Mouse (Mus musculus): ENCODE data around the gene Tmem43. TPM values are rescaled to one million over a fixed set of nuclear protein-coding genes. Genes with fewer than 3 reads are reported as not detected.

Gene Tmem43
- polyA plus RNA-seq, 1 experiment from 2014 or later: 72.0 TPM

- Histone ChIP-seq H3K9me3 (ENCODE audit: control insufficient read depth, low read length) (no peaks in the 10 kb centered on the region), H3K4me3 (ENCODE audit: low read depth, low read length) (no peak overlapping the region), H3K27ac (replicated peaks) (no peak overlapping the region), H3K36me3 (ENCODE audit: control insufficient read depth, insufficient read depth, low read length) (0 out of 2 replicates have a peak, but pooled peaks cover 4% of the 10 kb centered on the region), H3K4me1 (replicated peaks; ENCODE audit: control insufficient read depth, insufficient read depth) (peaks cover 4% of the 10 kb centered on the region; the same call in 1 of the 2 replicates), H3K9ac (ENCODE audit: low read length) (no peak overlapping the region), H3K27me3 (ENCODE audit: control insufficient read depth, insufficient read depth, low read length) (no peaks in the 10 kb centered on the region), H3K4me2 (replicated peaks; ENCODE audit: low read depth) (no peak overlapping the region)
- ATAC-seq (ENCODE audit: low FRiP score, low TSS enrichment): no peak
- no peak for DNase-seq (ENCODE audit: low spot score)
- TF ChIP-seq EP300 (optimal IDR thresholded peaks at IDR 0.05) (no peak), CTCF (IDR thresholded peaks at IDR 0.05; ENCODE audit: low read depth) (no peak)
Measured at GRCm38 (mm10) chr6:91514135-91514534, 40.6 kb downstream of the Tmem43 start.

- WGBS: 23% methylated on average over 10 of the region's 10 CpGs
- Histone ChIP-seq H3K4me1 (replicated peaks; ENCODE audit: control insufficient read depth, insufficient read depth) (peaks cover 4% of the 10 kb centered on the region; the same call in 1 of the 2 replicates), H3K27ac (replicated peaks) (0 out of 2 replicates have a peak overlapping the region, but pooled peaks have one; percentile 71), H3K9ac (ENCODE audit: low read length) (peak overlapping the region; percentile 75), H3K36me3 (ENCODE audit: control insufficient read depth, insufficient read depth, low read length) (0 out of 2 replicates have a peak, but pooled peaks cover 6% of the 10 kb centered on the region), H3K9me3 (ENCODE audit: control insufficient read depth, low read length) (no peaks in the 10 kb centered on the region), H3K27me3 (ENCODE audit: control insufficient read depth, insufficient read depth, low read length) (no peaks in the 10 kb centered on the region), H3K4me2 (replicated peaks; ENCODE audit: low read depth) (peak overlapping the region; percentile 92), H3K4me3 (ENCODE audit: low read depth, low read length) (peak overlapping the region; percentile 85)
- no peak for ATAC-seq (ENCODE audit: low FRiP score, low TSS enrichment)
- DNase-seq (ENCODE audit: low spot score): no peak
- TF ChIP-seq CTCF (IDR thresholded peaks at IDR 0.05; ENCODE audit: low read depth) (no peak), EP300 (optimal IDR thresholded peaks at IDR 0.05) (no peak)
Measured at GRCm38 (mm10) chr6:91514737-91515362, 41.3 kb downstream of the Tmem43 start.

- peak; percentile 99 for ATAC-seq (ENCODE audit: low FRiP score, low TSS enrichment)
- Histone ChIP-seq H3K4me3 (ENCODE audit: low read depth, low read length) (peak within 1 kb of the TSS; percentile 85), H3K4me1 (replicated peaks; ENCODE audit: control insufficient read depth, insufficient read depth) (peaks cover 4% of the 10 kb centered on the region; the same call in 1 of the 2 replicates), H3K27ac (replicated peaks) (peak within 1 kb of the TSS; percentile 71), H3K36me3 (ENCODE audit: control insufficient read depth, insufficient read depth, low read length) (0 out of 2 replicates have a peak, but pooled peaks cover 7% of the 10 kb centered on the region), H3K9me3 (ENCODE audit: control insufficient read depth, low read length) (no peaks in the 10 kb centered on the region), H3K9ac (ENCODE audit: low read length) (peak within 1 kb of the TSS; percentile 89), H3K27me3 (ENCODE audit: control insufficient read depth, insufficient read depth, low read length) (no peaks in the 10 kb centered on the region), H3K4me2 (replicated peaks; ENCODE audit: low read depth) (peak within 1 kb of the TSS; percentile 92)
- under 1% methylated on average over 78 of the region's 80 CpGs for WGBS
- DNase-seq (ENCODE audit: low spot score): peak; percentile 98
- peak; percentile 97 for TF ChIP-seq EP300 (optimal IDR thresholded peaks at IDR 0.05)
- peak; percentile 18; the same call in 1 of the 2 replicates for TF ChIP-seq CTCF (IDR thresholded peaks at IDR 0.05; ENCODE audit: low read depth)
Measured at GRCm38 (mm10) chr6:91515545-91516449, 42.3 kb downstream of the Tmem43 start, which contains the start of the genes Xpc and Lsm3. Gene Xpc, minus strand, starts transcription at chr6:91515888. Gene Lsm3, plus strand, starts transcription at chr6:91515928.

GRCm38 (mm10) chr6:91518454-91519020, 45.0 kb downstream of the Tmem43 start:
- WGBS: 90% methylated on average over 7 of the region's 7 CpGs
- H3K27me3 ChIP-seq (ENCODE audit: control insufficient read depth, insufficient read depth, low read length): no peaks in the 10 kb centered on the region
- H3K36me3 ChIP-seq (ENCODE audit: control insufficient read depth, insufficient read depth, low read length): peaks cover 11% of the 10 kb centered on the region
- no peak overlapping the region for H3K4me2 ChIP-seq (replicated peaks; ENCODE audit: low read depth)
- no peak overlapping the region for H3K4me3 ChIP-seq (ENCODE audit: low read depth, low read length)
- H3K9me3 ChIP-seq (ENCODE audit: control insufficient read depth, low read length): no peaks in the 10 kb centered on the region
- H3K27ac ChIP-seq (replicated peaks): no peak overlapping the region
- ATAC-seq (ENCODE audit: low FRiP score, low TSS enrichment) (no peak), DNase-seq (ENCODE audit: low spot score) (no peak)
- peaks cover 4% of the 10 kb centered on the region; the same call in 1 of the 2 replicates for H3K4me1 ChIP-seq (replicated peaks; ENCODE audit: control insufficient read depth, insufficient read depth)
- no peak overlapping the region for H3K9ac ChIP-seq (ENCODE audit: low read length)
- TF ChIP-seq CTCF (IDR thresholded peaks at IDR 0.05; ENCODE audit: low read depth): no peak
- no peak for TF ChIP-seq EP300 (optimal IDR thresholded peaks at IDR 0.05)

GRCm38 (mm10) chr6:91522816-91523215, 49.3 kb downstream of the Tmem43 start:
- Histone ChIP-seq H3K4me2 (replicated peaks; ENCODE audit: low read depth) (no peak overlapping the region), H3K36me3 (ENCODE audit: control insufficient read depth, insufficient read depth, low read length) (peaks cover 8% of the 10 kb centered on the region), H3K4me3 (ENCODE audit: low read depth, low read length) (no peak overlapping the region), H3K27ac (replicated peaks) (no peak overlapping the region), H3K9me3 (ENCODE audit: control insufficient read depth, low read length) (no peaks in the 10 kb centered on the region), H3K27me3 (ENCODE audit: control insufficient read depth, insufficient read depth, low read length) (no peaks in the 10 kb centered on the region), H3K9ac (ENCODE audit: low read length) (no peak overlapping the region), H3K4me1 (replicated peaks; ENCODE audit: control insufficient read depth, insufficient read depth) (no peaks in the 10 kb centered on the region)
- 92% methylated on average over 5 of the region's 5 CpGs for WGBS
- ATAC-seq (ENCODE audit: low FRiP score, low TSS enrichment): no peak
- TF ChIP-seq EP300 (optimal IDR thresholded peaks at IDR 0.05): no peak
- TF ChIP-seq CTCF (IDR thresholded peaks at IDR 0.05; ENCODE audit: low read depth): no peak
- DNase-seq (ENCODE audit: low spot score): no peak

Measured in stomach, postnatal 0 days (tissue).